Mouse (Mus musculus) limb, embryonic 12.5 days (tissue): ENCODE data around the gene Pcif1. TPM values are rescaled to one million over a fixed set of nuclear protein-coding genes. Genes with fewer than 3 reads are reported as not detected.

Source experiments
- polyA plus RNA-seq: library from polyadenylated mRNA; unstranded; fragments of >200 nt; fragmentation: Nextera tagmentation; extraction: Ambion mirVana; gene quantifications from 2 replicates; pipeline ENCODE4 v1.2.1, GENCODE M21; 2016

The Pcif1 gene
- polyA plus RNA-seq, 1 experiment from 2014 or later, result 97.6 TPM

Other genes with a start within 250 kb of the Pcif1 start
- gene Wfdc16, start 240.5 kb upstream of the Pcif1 start, polyA plus RNA-seq, result not detected in 2 replicates
- not detected in 2 replicates for gene Wfdc10, start 223.3 kb upstream of the Pcif1 start, polyA plus RNA-seq
- not detected in 2 replicates for gene Wfdc9, start 222.7 kb upstream of the Pcif1 start, polyA plus RNA-seq
- gene Wfdc11, start 205.2 kb upstream of the Pcif1 start, polyA plus RNA-seq, result not detected in 2 replicates
- gene Wfdc13, start 194.2 kb upstream of the Pcif1 start, polyA plus RNA-seq, result not detected in 2 replicates
- gene Spint4, start 180.8 kb upstream of the Pcif1 start, polyA plus RNA-seq, result not detected in 2 replicates
- not detected in 2 replicates for gene Spint5, start 164.0 kb upstream of the Pcif1 start, polyA plus RNA-seq
- gene Wfdc3, start 133.4 kb upstream of the Pcif1 start, polyA plus RNA-seq, result 0.61 and 0.91 TPM in 2 replicates
- gene Dnttip1, start 133.3 kb upstream of the Pcif1 start, polyA plus RNA-seq, result 95.9 and 105 TPM in 2 replicates
- 558 and 599 TPM in 2 replicates for gene Ube2c, start 109.4 kb upstream of the Pcif1 start, polyA plus RNA-seq
- gene Tnnc2, start 99.3 kb upstream of the Pcif1 start, polyA plus RNA-seq, result 73.9 and 74.6 TPM in 2 replicates
- 19.0 and 19.2 TPM in 2 replicates for gene Snx21, start 93.5 kb upstream of the Pcif1 start, polyA plus RNA-seq
- gene Acot8, start 74.4 kb upstream of the Pcif1 start, polyA plus RNA-seq, result 13.8 and 14.0 TPM in 2 replicates
- gene Zswim3, start 74.2 kb upstream of the Pcif1 start, polyA plus RNA-seq, result 8.5 TPM in 2 replicates
- gene Zswim1, start 56.6 kb upstream of the Pcif1 start, polyA plus RNA-seq, result 17.3 and 20.4 TPM in 2 replicates
- not detected in 2 replicates for gene Spata25, start 50.8 kb upstream of the Pcif1 start, polyA plus RNA-seq
- gene Ctsa, start 46.4 kb upstream of the Pcif1 start, polyA plus RNA-seq, result 103 and 107 TPM in 2 replicates
- 6.3 and 6.8 TPM in 2 replicates for gene Neurl2, start 45.8 kb upstream of the Pcif1 start, polyA plus RNA-seq
- gene Pltp, start 21.6 kb upstream of the Pcif1 start, polyA plus RNA-seq, result 32.6 and 37.0 TPM in 2 replicates
- 14.4 and 17.4 TPM in 2 replicates for gene Zfp335, start 32.5 kb downstream of the Pcif1 start, polyA plus RNA-seq
- 1.9 and 2.9 TPM in 2 replicates for gene Mmp9, start 61.5 kb downstream of the Pcif1 start, polyA plus RNA-seq
- 1.5 and 1.6 TPM in 2 replicates for gene Slc12a5, start 81.5 kb downstream of the Pcif1 start, polyA plus RNA-seq
- gene Ncoa5, start 155.6 kb downstream of the Pcif1 start, polyA plus RNA-seq, result 117 and 125 TPM in 2 replicates
- gene Cd40, start 176.3 kb downstream of the Pcif1 start, polyA plus RNA-seq, result 5.5 and 7.8 TPM in 2 replicates
- gene 1700025C18Rik, start 211.4 kb downstream of the Pcif1 start, polyA plus RNA-seq, result not detected in 2 replicates